Mouse (Mus musculus): ENCODE measurements around the gene Il27ra.
"Not testable (repeated sequence)": the region's sequence is repeated elsewhere in the genome, so short reads cannot be mapped to it uniquely, and the experiment has no call there.

Il27ra gene

DNA sequence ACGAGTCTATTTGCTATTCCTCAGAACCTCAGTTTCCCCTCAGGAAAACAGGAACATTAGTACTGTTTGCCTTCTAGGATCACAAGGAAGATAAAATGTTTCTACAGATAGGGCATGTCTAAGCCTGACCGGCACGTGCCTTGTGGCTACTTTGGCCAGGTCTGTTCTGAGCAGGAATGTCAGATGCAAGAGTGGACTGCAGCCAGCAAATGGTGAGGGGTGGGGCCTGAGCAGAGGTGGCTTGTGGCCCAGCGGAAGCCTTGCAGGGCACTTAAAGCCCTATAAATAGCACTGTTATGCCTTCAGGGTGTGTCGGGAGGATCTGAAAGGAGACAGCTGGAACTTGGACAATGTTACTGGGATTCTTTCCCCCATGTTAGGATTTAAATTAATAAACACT is 19.3 kb downstream of the Il27ra start:
- in situ Hi-C loops (cut with MboI; ENCODE audit: low sequenced_read_pairs), result no loop called here

DNA sequence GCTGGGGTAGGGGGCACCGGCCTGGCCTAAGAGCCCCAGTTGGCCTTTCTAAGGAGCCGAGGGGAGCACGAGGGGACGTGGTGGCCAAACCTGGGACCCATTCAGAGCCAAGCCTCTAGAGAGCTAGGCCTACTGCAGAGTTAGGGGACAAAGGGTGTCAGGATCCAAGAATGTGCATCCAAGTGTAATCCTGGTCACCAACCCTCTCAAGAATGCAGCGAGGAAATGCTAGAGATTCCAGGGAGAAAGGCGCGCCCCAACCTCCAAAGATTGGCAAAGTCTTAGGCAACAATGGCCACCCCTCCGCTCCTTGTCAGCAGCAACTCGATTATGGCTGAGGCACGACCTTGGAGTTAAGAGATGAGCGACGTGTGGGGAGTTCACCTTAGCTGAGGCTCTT is 20.8 kb downstream of the Il27ra start:
- in situ Hi-C loops (cut with MboI; ENCODE audit: low sequenced_read_pairs), result no loop called here

DNA sequence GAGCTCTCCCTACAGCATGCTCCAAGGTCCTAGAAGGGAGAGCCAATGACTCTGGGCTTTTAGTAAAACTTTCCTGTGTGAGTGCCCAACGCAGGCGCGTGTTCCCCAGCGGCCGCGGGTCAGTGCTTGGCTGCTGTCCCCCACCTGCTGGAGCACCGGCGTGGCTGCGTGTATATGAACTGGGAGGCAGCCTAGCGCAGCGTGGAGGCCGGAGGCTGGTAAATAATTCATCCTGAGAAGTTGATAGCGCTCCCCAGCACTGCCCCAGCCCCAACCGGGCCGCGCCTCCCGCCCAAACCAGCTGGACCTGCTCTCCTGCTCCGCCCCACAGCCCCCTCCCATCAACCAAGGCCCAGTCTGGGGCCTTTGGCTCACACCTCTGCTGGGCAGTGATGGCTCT is 21.3 kb downstream of the Il27ra start, which contains the start of gene Palm3:
Gene Palm3 (plus strand): TSS at position 376 of the 400 bp plus-strand sequence.
- in situ Hi-C loops (cut with MboI; ENCODE audit: low sequenced_read_pairs), result no loop called here

DNA sequence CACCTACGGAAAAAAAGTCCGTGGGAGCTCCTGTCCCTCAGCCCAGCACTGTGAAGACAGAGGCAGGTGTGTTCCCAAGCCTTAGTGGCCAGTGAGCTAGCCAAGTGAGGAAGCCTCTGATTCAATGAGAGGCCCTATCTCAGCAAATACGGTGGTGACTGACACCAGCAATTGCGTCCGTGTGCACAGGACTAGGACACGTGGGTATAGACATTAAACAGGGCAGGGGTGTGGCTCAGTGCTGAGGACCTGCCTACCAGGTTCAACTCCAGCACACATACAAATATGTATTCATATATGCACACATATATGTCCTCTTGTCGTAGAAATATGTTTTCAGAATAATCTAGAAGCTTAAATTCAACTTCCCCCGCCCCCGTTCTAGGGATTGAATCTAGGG is 22.7 kb downstream of the Il27ra start:
- in situ Hi-C loops (cut with MboI; ENCODE audit: low sequenced_read_pairs), result no loop called here

DNA sequence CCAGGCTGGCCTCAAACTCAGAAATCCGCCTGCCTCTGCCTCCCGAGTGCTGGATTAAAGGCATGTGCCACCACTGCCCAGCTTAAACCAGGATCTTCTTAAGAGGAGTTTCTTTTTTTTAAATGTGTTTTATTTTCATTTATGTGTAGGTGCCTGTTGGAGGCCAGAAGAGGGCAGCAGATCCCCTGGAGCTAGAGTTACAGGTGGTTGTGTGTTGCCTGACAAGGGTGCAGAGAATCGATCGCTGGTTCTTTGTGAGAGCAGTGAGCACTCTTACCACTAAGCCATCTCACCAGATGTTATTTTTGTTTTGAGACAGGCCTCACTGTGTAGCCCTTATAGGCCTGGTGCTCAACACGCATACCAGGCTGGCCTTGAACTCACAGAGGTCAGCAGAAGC is 26.6 kb downstream of the Il27ra start:
- in situ Hi-C loops (cut with MboI; ENCODE audit: low sequenced_read_pairs), result no loop called here

DNA sequence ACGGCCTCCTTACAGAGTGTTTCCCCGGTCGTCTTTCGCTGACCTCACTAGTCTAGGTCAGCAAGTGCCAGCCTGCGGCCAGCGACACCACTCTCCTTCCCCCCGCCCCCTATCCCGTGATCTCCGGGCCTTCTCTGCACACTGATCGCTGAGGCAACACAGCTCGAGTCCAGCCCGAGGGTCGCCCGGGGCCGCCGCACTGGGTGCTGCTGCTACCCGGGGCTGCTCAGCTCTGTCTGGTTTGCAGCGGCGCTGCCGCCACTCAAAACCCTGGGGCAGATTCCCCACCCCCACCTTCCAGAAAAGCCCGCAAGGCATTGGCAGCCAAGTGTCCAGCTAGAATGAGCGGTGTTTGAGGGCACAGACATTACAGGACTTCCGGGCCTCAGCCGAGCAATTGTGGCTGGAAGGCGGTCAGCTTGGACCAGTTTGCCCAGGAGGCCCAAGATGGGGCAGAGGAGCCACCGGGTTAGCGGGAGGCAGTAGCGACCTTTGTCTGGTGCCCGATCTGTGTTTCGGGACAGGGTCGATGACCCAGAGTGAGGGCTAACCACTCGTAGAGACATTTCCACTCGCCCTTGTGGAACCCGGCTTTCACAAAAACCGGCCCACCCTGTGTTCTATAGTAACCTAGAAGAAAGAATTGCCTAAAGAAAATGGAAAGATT is 29.8 kb downstream of the Il27ra start:
- in situ Hi-C loops (cut with MboI; ENCODE audit: low sequenced_read_pairs), result no loop called here

DNA sequence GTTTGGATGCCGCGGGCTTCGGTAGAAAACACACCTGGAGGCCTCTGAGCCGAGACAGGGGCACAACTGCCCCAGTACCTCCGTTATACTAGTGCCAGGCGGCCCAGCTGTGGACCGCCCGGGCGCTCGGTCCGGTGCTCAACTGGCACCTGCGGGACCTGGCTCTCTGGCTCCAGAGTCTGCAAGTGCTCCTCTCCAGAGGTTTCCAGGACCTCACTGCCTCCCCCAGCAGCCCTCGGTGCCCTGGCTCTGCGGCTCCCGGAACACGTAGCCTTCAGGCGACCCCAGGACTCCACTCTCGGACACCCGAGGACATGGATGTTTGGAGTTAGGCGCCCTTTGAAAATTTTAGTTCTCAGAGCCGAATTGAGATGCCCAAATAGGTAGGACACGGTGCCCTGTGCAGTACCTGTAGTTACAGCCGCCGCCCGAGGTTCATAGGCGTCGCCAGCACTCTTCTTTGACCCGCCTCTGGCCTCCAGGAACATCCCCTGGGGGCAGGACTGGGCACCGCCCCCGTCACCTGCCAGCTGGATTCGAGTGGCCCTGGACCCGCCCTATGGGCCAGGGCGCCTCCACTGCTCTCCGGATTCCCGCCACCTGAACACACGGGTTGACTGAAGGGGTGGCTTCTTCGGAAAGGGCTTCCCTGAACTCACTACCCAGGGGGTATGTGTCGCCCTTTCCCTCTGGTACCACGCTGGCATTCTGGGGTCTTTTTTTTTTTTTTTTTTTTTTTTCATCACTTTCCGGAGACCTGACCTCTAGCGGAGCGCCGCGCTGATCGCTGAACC is 30.5 kb downstream of the Il27ra start, which contains the start of gene 2210011C24Rik:
Gene 2210011C24Rik (minus strand): TSS at position 467 of the 794 bp plus-strand sequence.
- in situ Hi-C loops (cut with MboI; ENCODE audit: low sequenced_read_pairs), result no loop called here

DNA sequence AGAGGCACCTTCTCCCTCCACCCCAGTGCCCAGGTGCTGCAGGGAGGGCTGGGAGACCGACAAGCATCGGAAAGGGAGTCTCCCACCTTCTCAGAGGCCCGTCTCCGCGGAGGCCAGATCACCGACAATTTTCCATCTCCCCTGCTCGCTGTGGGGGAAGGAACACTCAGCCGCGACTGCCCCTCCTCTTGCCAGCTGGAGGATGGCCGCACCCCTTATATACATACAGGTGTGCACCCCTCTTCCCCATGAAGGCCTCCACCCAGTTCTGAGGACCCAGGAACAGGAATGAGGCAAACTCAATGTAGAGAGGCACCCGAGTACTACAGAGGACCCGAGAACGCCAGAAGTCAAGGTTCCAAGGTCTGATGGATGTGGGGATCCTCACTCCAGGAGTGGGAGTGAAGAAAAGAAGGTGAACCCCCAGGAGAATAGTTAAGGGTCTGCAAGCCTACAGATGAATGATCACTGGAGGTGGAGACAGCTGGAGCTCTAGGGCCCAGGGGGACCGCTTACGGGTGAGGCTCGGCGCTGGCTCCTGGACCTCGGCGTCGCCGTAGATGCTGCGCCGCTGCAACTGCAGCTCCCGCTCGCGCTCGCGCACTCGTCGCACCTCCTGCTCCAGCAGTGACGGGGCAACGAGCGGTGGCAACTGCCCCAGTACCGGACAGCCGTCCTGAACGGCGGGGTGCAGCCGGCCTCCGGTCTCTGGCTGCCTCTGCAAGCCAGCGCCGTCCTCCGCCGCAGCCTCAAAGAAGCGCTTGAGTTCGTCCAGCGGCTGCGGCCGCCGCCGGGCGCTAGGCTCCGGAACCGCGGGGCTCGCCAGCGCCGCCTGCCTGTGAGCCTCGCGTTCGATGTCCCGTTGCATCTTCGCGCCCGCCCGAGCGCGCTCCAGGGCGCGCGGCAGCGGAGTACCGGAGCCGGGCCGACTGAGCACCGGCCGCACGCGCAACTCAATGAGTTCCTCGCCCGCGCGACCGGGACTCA is 31.5 kb downstream of the Il27ra start:
- in situ Hi-C loops (cut with MboI; ENCODE audit: low sequenced_read_pairs), result no loop called here

DNA sequence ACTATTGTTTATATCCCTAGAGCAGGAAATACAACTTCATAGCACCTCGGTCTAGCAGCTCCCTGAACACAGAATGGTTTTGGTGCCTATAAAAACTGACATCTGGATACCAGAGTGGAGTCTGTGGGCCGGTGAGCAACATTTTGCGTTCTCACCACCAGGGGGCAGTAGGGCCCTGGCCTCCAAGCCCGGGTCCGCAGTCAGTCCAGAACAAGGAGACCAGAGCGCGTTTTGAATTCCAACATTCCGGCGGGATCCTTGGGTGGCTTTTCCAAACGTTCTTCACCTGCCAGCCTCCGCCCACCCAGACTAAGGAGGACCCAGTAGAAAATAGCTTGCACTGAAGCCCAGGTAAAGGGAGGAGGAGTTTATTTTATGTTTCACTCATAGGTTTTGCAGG is 32.5 kb downstream of the Il27ra start:
- in situ Hi-C loops (cut with MboI; ENCODE audit: low sequenced_read_pairs), result no loop called here

DNA sequence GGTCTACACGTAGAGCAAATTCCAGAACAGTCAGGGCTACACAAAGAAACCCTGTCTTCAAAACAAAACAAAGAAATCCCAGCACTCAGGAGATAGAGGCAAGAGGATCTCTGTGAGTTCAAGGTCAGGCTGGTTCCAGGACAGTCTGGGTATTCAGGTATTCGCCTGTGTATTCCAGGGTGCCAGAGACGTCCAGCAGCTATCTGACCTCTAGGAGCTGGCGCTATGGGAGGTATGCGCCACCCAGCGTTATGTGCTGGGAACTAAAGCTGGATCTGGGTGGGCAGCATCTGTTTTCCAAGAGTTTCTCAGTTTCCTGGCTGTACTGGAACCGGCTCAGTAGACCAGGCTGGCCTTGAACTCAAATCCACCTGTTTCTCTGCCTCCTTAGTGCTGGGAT is 34.0 kb downstream of the Il27ra start:
- in situ Hi-C loops (cut with MboI; ENCODE audit: low sequenced_read_pairs), result no loop called here

DNA sequence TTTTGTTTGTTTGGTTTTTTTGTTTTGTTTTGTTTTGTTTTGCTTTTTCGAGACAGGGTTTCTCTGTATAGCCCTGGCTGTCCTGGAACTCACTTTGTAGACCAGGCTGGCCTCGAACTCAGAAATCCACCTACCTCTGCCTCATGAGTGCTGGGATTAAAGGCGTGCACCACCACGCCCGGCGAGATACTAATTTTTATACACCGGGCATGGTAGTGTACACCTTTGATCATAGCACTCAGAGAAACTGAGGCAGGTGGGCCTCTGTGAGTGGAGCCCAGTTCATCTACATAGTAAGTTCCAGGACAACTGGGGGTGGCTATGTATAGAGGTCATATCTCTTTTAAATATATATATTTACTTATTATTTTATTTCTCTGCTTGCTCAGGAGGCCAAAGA is 36.9 kb downstream of the Il27ra start:
- in situ Hi-C loops (cut with MboI; ENCODE audit: low sequenced_read_pairs), result not testable (repeated sequence)

DNA sequence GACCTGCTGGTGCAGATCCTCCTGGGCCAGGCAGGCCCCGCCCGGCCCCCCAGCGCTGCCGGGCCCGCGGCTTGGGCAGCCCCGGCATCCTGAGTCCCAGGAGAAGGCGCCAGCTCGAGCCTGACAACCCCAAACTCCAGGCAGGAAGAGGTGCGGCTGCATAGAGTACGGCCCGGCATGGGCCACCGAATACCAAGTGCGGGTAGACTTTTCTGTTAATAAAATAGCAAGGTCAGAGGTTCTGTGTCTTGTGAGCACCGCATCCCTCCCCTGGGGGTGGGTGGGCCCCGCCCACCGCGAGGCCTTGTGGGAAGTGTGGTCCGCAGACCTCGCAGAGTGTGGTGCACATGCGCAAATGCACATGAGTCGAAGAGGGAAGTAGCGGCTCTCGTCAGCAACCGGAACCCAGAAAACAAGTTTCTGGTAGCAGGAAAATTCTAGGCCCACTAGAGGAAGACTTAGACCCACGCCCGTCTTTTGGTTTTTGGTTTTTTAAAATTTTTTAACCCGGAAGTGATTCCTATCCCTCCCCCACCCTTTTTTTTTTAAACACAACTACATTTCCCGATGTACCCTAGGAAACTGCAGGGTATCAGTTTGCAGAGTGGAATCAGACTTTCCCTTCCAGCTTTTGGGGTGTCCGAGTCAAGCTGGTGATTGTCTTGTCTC is 37.7 kb downstream of the Il27ra start:
- in situ Hi-C loops (cut with MboI; ENCODE audit: low sequenced_read_pairs), result no loop called here

DNA sequence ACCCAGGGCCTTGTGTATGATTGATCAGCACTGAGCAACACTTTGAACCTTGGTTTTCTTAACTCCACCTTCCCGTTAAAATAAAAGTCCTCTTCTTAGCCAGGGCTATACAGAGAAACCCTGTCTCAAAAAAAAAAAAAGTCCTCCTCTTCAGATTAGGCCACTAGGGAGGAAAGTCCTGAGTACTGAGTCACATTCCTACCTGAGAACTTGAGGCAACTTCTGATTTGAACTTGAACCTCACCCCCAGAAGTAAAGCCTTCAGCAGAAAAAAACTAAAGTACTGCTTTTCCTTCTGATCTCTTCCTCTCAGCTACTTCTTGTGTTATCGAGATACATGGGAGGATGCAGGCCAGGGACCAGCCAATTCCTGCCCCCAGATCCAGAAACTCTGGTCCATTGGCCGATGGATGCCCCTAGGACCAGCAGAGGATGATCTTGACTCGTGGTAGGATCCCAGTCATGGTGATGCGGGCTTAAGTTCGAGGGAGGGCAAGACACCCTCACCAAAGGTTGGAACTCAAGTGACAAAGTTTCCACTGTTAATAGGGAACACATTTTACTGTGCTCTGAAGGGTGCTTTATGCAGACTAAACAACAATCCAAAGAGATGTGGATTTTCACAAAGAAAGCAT is 38.7 kb downstream of the Il27ra start:
- in situ Hi-C loops (cut with MboI; ENCODE audit: low sequenced_read_pairs), result no loop called here

DNA sequence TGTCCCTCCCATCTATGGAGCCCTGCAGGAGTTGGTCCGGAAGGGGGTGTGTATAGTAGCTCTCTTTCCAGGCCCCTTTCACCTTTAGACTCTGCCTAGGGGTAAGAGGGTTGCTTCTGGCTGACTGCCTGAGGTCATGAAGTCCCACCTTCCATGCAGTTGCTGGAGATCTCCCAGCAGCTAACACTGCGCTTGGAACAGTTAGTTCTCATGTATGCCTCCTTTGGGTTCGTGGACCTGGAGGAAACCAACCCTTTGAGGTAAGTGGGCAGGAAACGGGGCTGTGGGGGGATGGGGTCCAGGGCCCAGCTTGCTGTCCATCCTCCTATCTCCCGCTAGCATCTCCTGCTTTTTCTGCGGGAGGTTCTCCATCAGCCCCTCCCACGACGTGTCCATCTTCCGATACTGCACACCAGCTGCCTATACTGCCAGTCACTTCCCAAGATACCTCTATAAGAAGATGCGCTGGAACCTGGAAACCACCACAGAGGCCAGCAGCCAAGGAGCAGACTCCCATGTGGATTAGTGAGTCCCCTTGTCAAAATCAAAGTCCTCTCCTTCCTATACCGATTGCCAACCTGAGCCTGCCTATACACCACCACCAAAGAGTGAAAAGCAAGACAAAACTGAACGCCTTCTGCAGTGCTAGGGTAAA is 39.3 kb downstream of the Il27ra start:
- in situ Hi-C loops (cut with MboI; ENCODE audit: low sequenced_read_pairs), result no loop called here

DNA sequence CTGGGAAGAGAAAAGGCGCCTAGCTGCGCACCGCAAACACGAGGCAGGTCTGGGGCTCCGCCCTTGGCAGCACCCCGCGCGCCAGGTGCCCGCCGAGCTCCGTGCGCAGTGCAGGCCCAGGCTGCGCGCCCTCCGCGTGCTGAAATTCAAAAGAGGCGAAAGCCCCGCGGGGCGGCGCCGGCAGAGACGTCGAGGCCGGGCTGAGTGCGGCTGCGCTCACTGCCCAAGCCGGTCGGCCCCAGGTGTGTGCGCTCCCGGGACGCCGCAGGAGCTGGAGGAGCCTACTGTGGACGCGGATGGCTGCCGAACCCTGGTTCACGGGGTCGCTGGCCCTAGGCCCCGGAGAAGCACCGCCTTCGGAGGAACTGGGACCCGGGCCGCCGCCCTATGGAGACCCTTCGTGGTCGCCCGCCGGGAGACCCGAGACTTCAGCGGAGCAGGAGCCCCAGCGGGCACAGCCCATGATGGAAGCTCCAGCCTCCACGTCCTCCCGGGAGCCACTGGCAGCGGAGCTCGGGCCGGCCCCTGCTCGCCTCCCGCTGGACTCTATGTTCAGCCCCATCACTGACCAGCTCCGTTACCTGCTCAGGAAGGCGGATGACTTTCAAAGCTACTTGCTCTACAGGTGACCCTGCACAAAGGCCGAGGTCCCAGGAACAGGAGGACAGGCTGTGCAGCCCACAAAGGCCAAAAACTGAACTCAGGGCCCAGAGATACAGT is 40.9 kb downstream of the Il27ra start, which contains the start of gene 1700067K01Rik:
Gene 1700067K01Rik (plus strand): TSS at position 222 of the 720 bp plus-strand sequence.
- in situ Hi-C loops (cut with MboI; ENCODE audit: low sequenced_read_pairs), result no loop called here

DNA sequence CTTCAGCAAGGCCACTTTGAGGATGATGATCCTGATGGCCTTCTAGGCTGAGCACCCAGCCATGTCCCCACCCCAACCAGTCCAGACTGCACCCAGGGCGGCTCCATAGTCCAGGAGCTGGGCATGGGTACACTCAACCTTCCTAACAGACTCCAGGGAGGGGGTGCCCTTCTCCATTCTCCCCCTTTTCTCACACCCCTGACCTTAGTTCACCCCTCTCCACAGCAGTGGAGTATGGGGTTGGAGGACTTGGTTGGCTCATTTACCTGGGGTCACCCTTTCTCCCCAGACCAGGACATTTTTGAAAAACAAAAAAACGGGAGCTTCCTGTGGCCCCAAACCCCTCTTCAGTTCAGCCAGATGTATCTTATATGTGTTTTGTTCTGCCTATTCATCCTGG is 42.6 kb downstream of the Il27ra start:
- in situ Hi-C loops (cut with MboI; ENCODE audit: low sequenced_read_pairs), result no loop called here

DNA sequence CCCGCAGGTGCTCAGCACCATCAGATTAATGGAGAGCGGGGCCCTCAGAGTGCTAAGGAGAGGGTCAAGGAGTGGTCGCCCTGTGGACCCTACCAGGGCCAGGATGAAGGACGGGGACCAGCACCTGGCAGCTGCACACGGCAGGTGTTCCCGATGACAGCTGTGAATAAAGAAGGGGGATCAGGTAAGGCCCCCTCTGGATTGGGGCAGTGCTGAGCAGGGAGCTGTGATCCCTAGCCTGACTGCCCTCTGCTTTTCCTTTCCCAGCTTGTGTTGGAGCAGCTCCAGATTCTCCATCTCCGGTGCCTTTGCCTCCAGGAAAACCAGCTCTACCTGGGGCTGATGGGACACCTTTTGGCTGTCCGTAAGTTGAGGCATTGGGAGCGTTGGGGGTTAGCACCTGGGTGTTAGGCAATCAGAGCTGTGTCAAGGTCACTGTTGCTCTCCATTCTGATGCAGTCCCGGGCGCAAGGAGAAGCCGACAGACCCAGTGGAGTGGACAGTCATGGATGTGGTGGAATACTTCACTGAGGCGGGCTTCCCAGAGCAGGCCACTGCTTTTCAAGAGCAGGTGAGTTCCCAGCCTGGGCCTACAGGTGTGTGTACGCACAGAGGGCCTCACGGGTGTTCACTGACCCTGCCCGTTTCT is 43.2 kb downstream of the Il27ra start:
- in situ Hi-C loops (cut with MboI; ENCODE audit: low sequenced_read_pairs), result no loop called here

Measured in CH12F3 (cell line).